Mouse (Mus musculus): ENCODE data around the gene Mmp23.
A peak's percentile ranks its signal among the peaks of the same experiment; 100 is the strongest.
"Not testable (repeated sequence)": the region's sequence is repeated elsewhere in the genome, so short reads cannot be mapped to it uniquely, and the experiment has no call there.

Gene Mmp23

GRCm38 (mm10) chr4:155653086-155653450 lies at the start of gene Mmp23:
Mmp23 (minus strand) TSS chr4:155653384.
- no peak for DNase-seq (ENCODE audit: low spot score in 2 of 2)

DNA sequence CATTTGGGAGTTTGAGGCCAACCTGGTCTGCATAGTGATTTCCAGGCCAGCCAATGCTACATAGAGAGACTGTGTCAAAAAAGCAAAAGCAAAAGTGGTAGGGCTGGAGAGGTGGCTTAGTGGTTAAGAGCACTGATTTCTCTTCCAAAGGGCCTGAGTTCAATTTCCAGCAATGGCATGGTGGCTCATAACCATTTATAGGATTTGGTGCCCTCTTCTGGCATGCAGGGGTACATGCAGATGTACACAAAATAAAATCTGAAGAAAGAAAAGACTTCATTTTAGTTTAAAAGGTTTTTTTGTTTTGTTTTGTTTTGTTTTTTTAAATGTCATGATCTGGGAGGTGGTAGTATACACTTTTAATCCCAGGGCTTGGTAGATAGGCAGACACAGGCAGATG lies 47.2 kb upstream of the Mmp23 start:
- DNase-seq (ENCODE audit: low spot score in 2 of 2): no peak

DNA sequence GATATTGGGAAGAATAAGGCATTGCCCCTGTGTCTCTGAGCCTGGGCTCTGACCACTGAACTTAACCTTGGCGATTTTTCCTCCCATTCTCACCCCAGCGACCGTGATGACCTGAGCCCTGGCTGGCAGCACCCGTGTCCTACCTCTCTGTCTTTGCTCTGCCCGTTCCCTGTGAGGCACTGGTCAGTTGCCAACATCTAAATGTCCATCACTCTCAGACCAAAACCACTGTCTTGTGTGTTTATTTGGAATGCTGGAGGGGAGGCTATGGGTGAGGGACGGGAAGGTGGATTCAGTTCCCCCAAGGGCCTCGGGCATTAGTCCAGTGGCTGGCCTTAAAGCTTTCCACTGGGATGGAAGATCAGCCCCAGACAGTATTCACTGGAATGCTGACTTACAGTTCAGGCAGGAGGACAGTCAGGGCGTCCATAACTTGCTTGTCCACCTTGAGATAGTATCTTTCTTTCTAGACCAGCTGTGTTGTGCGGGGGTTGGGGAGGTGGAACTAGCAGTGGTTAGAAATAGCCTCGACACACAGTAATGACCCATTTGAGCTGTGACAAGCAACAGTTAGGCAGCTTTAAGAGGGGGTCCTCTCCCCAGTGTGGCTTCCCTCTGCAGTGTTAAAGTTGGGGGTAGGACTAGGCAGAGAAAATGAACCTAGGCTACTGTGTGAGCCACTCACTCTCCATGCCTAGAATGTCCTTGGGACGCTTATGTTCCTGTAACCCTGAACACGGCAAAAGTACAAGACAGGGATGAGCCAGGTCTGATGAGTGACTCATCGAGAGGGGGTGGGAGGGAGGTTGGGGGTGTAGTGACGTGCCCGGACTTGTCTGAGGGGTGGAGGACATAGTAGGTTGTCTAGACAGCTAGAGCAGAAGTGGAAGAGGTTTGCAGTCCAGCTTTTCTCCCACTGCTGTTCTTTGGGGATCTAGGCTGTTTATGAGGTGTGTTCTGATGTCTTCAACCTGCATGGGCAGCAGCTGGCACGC lies 43.4 kb upstream of the Mmp23 start:
- peak in 1 of 2 experiments; percentile 26 for DNase-seq (ENCODE audit: low spot score in 2 of 2)

GRCm38 (mm10) chr4:155695531-155696062 lies 42.4 kb upstream of the Mmp23 start:
- DNase-seq (ENCODE audit: low spot score in 2 of 2): no peak

DNA sequence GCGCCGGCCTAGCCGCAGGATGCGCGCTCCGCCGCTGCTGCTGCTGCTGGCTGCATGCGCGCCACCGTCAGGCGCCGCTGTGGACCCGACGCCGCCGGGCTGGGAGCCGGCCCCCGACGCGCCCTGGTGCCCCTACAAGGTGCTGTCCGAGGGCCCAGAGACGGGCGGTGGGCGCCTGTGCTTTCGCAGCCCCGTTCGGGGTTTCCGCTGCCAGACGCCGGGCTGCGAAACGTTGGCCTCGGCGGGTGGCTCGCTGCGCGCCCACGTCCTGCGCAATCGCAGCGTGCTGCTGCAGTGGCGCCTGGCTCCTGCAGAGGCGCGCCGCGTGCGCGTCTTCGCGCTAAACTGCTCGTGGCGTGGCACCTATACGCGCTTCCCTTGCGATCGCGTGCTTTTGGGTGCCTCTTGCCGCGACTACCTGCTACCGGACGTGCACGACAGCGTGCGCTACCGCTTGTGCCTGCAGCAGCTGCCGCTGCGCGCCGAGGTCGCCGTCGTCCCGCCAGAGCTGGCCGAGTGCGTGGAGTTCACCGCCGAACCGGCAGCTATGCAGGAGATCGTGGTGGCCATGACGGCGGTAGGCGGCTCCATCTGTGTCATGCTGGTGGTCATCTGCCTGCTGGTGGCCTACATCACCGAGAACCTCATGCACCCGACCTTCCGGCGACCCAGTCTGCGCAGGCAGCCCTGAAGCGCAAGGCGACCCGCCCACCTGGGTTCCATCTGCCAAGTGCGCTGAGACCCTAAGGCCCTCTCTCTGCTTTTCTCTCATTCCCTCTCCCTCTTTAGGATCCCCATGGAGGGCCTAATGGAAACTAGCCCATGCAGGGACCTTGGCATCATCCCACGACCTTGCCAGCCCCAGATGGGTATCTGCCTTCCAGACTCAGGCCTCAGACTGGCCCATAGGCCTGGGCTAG lies 41.6 kb upstream of the Mmp23 start:
- peak; percentile 74 to 85 for DNase-seq (ENCODE audit: low spot score in 2 of 2)

GRCm38 (mm10) chr4:155694111-155694481 lies 40.9 kb upstream of the Mmp23 start, which contains the start of gene Fndc10:
Fndc10 (plus strand) TSS chr4:155694342.
- peak; percentile 75 to 76 for DNase-seq (ENCODE audit: low spot score in 2 of 2)

DNA sequence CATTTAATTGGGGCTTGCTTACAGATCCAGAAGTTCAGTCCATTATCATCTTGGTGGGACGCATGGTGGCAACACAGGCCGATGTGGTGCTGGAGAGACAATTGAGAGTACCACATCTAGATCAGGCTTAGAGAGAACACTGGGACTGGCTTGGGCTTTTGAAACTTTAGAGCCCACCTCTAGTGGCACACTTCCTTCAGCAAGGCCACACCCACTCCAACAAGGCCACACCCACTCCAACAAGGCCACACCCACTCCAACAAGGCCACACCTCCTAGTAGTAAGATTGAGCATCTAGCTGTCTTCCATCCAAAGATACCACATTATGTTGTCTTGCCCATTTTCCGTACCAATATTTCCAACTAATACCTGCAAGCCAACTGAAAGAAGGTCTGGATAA lies 39.2 kb upstream of the Mmp23 start:
- no peak for DNase-seq (ENCODE audit: low spot score in 2 of 2)

DNA sequence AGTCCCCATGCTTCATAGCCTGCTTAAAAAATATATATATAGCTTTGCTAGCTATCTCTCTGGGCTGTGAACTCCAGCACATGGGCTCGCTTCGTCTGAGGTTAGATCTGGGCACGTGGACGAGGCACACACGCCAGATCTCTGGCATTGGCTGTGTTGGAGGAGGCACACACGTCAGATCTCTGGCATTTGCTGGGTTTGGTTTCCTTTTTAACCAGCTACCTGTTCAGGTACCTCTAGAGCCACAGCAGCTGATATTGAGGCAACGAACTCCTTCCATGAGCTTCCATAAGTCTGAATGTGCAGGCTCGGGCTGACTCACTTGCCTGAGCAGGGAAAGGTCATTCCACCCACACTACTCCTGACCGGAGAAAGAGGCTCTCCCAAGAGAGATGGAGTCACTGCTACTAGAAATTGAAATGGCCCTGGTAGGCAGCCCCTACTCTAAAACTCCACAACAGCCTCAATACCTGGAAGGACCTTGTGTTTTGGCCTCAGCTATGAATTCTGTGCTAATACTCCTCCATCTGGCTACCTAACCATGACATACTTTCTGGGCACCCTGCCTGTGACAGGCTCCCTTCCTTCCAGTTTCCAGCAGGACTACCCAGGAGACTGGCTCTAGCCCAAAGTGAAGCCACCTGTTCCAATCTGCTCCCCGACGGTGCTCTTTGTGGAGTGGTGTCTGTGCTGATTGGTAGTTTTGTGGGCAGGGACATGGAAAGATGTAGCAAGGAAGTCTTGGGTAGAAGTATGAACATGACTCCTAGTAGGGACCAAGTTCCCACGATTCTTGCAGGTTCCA lies 37.6 kb upstream of the Mmp23 start:
- DNase-seq (ENCODE audit: low spot score in 2 of 2): peak in 1 of 2 experiments; percentile 19

DNA sequence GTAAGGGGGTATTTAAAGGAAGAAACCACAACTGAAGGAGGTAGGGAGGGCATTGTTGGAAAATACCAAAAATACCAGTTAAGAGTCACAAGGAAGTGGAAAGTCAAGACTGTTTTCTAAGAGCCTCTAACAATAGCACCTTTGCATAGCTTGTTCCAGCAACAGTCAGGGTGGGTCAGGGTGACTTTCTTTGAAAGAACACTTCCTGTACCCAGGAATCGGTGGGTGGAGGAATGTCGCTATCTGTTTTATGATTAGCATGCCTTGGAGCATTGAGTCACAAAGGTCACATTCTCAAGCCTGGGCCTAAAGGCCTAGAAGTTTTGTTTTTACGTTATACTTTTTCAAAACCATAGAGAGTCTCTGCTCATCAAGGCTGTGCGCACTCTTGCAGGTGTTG lies 34.6 kb upstream of the Mmp23 start:
- not testable (repeated sequence) for DNase-seq (ENCODE audit: low spot score in 2 of 2)

- not testable (repeated sequence) for DNase-seq (ENCODE audit: low spot score in 2 of 2)
Observed at GRCm38 (mm10) chr4:155683670-155684277, 30.6 kb upstream of the Mmp23 start.

DNA sequence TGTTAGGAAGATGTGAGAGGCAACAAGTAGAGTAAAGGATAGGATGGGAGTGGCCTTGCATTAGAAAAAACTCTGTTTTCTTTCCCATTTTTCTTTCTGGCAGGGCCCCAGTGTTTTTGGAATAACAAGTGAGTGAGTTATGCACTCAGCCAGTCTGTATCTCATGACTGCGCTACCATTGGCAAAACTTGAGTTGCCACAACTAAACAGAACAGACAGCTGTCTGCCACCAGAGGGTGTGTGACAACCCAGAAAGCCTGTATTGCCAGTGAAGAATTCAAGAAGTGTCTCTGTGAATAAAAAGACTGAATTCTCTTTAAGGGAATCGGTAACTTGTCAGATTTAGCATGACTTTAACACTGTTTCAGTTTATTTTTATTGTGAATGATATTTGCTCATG lies 22.8 kb upstream of the Mmp23 start:
- no peak for DNase-seq (ENCODE audit: low spot score in 2 of 2)

DNA sequence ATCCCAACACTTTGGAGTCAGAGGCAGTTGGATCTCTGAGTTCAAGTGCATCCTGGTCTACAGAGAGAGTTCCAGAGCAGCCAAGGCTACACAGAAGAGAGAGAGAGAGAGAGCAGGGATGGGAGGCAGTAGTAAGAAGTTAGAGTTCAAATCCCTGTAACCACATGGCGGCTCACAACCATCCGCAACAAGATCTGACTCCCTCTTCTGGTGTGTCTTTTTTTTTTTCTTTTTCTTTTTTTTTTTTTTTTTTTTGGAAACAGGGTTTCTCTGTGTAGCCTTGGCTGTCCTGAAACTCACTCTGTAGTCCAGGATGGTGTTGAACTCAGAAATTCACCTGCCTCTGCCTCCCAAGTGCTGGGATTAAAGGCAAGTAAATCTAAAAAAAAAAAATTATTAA lies 18.9 kb upstream of the Mmp23 start:
- DNase-seq (ENCODE audit: low spot score in 2 of 2): no peak

DNA sequence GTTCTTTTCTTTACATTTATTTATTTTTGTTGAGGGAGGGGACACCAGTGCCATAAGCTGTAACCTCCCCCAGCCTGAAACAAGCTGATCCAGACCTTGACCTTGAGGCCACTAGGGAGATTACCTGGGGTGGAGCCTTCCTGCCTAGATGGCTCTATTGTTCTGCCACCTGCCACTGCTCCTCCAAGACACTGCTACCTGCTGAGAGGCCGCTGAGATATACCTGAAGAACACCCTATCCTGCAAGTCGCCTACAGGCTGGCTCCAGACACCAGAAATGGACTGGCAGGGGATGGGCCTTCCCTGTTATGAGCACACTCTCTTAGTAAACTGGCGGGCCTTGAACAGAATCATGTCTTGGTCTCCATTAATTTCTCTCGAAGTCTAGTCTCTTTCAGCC lies 17.1 kb upstream of the Mmp23 start:
- DNase-seq (ENCODE audit: low spot score in 2 of 2): not testable (repeated sequence)

- DNase-seq (ENCODE audit: low spot score in 2 of 2): no peak
Observed at GRCm38 (mm10) chr4:155669598-155670075, 16.5 kb upstream of the Mmp23 start.

DNA sequence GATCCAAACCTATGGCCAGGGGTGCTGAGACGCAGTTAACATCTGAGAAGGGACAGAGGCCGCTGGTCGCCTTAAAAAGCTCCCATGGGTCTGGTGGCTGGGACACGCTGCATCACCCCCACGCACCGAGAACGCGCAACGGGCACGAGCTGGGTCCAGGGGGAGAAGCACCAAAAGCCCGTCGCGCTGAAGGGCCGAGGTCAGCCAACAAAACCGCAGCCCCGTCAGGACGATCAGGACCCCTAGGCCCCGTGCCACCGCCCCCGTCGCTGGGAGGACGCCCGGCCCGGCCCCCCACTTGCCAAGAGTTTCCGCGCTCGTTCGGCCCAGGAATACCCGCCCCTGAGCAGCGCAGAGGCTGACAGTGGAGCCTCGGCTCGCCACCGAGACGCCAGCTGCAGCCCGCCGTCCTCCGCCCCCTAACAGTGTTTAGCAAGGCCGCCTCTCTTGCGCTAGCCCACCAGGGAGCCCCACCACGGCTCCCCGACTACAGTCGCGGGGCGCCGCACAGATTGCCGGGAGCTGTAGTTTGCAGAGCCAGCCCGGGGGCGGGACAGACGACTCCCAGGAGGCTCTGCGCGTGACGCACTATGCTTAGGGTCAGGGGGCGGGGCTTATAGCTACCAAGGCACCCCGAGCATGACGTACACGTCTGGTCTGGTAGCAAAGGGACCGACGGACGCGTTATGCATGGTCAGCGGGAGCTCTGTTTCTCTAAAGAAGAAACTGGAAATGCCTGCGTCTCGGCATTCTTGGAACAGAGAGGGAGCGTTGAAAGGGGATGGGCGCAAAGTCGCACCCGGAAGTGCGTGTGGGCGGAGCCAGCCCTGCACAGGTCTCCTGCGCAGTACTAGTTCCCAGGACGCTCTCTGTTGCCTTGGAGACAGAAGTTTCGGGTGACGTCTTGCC lies 15.8 kb upstream of the Mmp23 start, which contains the start of gene Mib2:
Gene Mib2, minus strand, starts transcription at position 510 of the 909 bp plus-strand sequence.
- peak; percentile 98 to 99 for DNase-seq (ENCODE audit: low spot score in 2 of 2)

GRCm38 (mm10) chr4:155666903-155667302 lies 13.7 kb upstream of the Mmp23 start:
- DNase-seq (ENCODE audit: low spot score in 2 of 2): no peak

DNA sequence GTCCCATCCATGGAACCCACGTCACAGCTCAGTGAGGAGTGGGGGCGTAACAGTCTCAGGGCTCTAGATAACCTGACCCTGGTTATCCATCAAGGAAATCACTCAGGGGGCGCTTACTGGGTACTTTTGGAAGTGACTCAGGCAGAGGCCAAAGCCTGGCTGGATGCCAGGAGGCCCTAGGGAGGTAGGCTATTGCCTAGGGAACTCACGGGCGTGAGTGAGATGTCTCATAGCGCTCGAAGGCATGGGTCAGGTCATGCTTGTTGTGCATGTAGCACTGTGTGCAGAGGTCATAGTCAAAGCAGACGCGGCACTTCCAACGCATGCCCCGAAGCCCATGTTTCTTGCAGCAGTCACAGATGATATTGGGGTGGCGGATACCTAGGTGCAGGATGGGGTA lies 7.5 kb upstream of the Mmp23 start:
- DNase-seq (ENCODE audit: low spot score in 2 of 2): no peak

GRCm38 (mm10) chr4:155658961-155659360 lies 5.8 kb upstream of the Mmp23 start:
- no peak for DNase-seq (ENCODE audit: low spot score in 2 of 2)

DNA sequence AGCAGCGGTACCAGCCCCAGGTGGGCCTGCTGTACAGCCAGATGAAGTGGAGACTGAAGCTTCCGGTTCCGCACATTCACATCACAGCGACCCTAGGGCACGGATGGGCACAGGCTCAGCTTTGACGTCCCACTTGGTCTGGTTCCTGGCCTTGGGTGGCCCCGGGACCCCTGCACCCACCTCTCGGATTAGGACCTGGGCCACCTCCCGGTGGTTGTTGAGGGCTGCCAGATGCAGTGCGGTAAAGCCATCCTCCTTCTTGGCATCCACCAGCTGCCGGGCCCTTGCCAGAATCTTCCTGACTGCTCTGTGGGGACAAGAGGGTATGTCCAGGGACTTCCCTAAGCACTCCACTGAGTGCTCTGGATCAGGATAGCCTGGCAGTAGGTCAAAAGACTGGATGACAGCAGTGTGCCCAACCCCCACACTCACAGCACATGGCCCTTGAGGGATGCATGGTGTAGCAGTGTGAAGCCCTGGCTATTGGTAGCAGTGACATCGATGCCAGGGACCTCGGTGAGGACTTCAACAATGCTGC lies 3.1 kb upstream of the Mmp23 start:
- no peak for DNase-seq (ENCODE audit: low spot score in 2 of 2)
